Mouse (Mus musculus): ENCODE results near the gene Acaa1a. TPM values are rescaled to one million over a fixed set of nuclear protein-coding genes. Genes with fewer than 3 reads are reported as not detected.

Gene Acaa1a
- polyA plus RNA-seq, 1 experiment, result 212 TPM

GRCm38 (mm10) chr9:119313096-119313495 lies 26.4 kb upstream of the Acaa1a start:
- no peak for TF ChIP-seq POLR2A (IDR thresholded peaks at IDR 0.05; ENCODE audit: control insufficient read depth, extremely low read depth, insufficient read depth, low read length, poor library complexity)
- TF ChIP-seq CTCF (IDR thresholded peaks at IDR 0.05; ENCODE audit: borderline replicate concordance, control insufficient read depth, extremely low read depth, insufficient read depth, low read length, poor library complexity), result no peak
- Histone ChIP-seq H3K27ac (ENCODE audit: control insufficient read depth, insufficient read depth, low read length) (no peak overlapping the region), H3K4me3 (ENCODE audit: control insufficient read depth, insufficient read depth, low read length) (no peak overlapping the region), H3K4me1 (replicated peaks; ENCODE audit: control insufficient read depth, insufficient read depth, low read length) (no peaks in the 10 kb centered on the region), H3K27me3 (ENCODE audit: control insufficient read depth, insufficient read depth, low read length) (no peaks in the 10 kb centered on the region), H3K36me3 (ENCODE audit: control insufficient read depth, insufficient read depth, low read length) (no peaks in the 10 kb centered on the region)
- no peak for DNase-seq
- WGBS, result 96% methylated on average over 10 of the region's 10 CpGs

GRCm38 (mm10) chr9:119318891-119319290 lies 20.6 kb upstream of the Acaa1a start:
- no peaks in the 10 kb centered on the region for H3K36me3 ChIP-seq (ENCODE audit: control insufficient read depth, insufficient read depth, low read length)
- DNase-seq, result no peak
- TF ChIP-seq CTCF (IDR thresholded peaks at IDR 0.05; ENCODE audit: borderline replicate concordance, control insufficient read depth, extremely low read depth, insufficient read depth, low read length, poor library complexity) (no peak), POLR2A (IDR thresholded peaks at IDR 0.05; ENCODE audit: control insufficient read depth, extremely low read depth, insufficient read depth, low read length, poor library complexity) (no peak)
- H3K27ac ChIP-seq (ENCODE audit: control insufficient read depth, insufficient read depth, low read length), result no peak overlapping the region
- H3K27me3 ChIP-seq (ENCODE audit: control insufficient read depth, insufficient read depth, low read length), result no peaks in the 10 kb centered on the region
- peaks cover 9% of the 10 kb centered on the region for H3K4me1 ChIP-seq (replicated peaks; ENCODE audit: control insufficient read depth, insufficient read depth, low read length)
- 91% methylated on average over 1 of the region's 1 CpGs for WGBS
- no peak overlapping the region for H3K4me3 ChIP-seq (ENCODE audit: control insufficient read depth, insufficient read depth, low read length)

GRCm38 (mm10) chr9:119320446-119320845 lies 19.0 kb upstream of the Acaa1a start:
- no peaks in the 10 kb centered on the region for H3K27me3 ChIP-seq (ENCODE audit: control insufficient read depth, insufficient read depth, low read length)
- no peak overlapping the region for H3K27ac ChIP-seq (ENCODE audit: control insufficient read depth, insufficient read depth, low read length)
- WGBS, result 93% methylated on average over 7 of the region's 7 CpGs
- H3K36me3 ChIP-seq (ENCODE audit: control insufficient read depth, insufficient read depth, low read length), result no peaks in the 10 kb centered on the region
- peaks cover 9% of the 10 kb centered on the region for H3K4me1 ChIP-seq (replicated peaks; ENCODE audit: control insufficient read depth, insufficient read depth, low read length)
- TF ChIP-seq POLR2A (IDR thresholded peaks at IDR 0.05; ENCODE audit: control insufficient read depth, extremely low read depth, insufficient read depth, low read length, poor library complexity), result no peak
- TF ChIP-seq CTCF (IDR thresholded peaks at IDR 0.05; ENCODE audit: borderline replicate concordance, control insufficient read depth, extremely low read depth, insufficient read depth, low read length, poor library complexity), result no peak
- DNase-seq, result no peak
- no peak overlapping the region for H3K4me3 ChIP-seq (ENCODE audit: control insufficient read depth, insufficient read depth, low read length)

- TF ChIP-seq CTCF (IDR thresholded peaks at IDR 0.05; ENCODE audit: borderline replicate concordance, control insufficient read depth, extremely low read depth, insufficient read depth, low read length, poor library complexity) (no peak), POLR2A (IDR thresholded peaks at IDR 0.05; ENCODE audit: control insufficient read depth, extremely low read depth, insufficient read depth, low read length, poor library complexity) (no peak)
- DNase-seq, result no peak
- H3K27ac ChIP-seq (ENCODE audit: control insufficient read depth, insufficient read depth, low read length), result no peak overlapping the region
- H3K36me3 ChIP-seq (ENCODE audit: control insufficient read depth, insufficient read depth, low read length), result no peaks in the 10 kb centered on the region
- WGBS, result 49% methylated on average over 7 of the region's 7 CpGs
- no peaks in the 10 kb centered on the region for H3K27me3 ChIP-seq (ENCODE audit: control insufficient read depth, insufficient read depth, low read length)
- peaks cover 9% of the 10 kb centered on the region for H3K4me1 ChIP-seq (replicated peaks; ENCODE audit: control insufficient read depth, insufficient read depth, low read length)
- no peak overlapping the region for H3K4me3 ChIP-seq (ENCODE audit: control insufficient read depth, insufficient read depth, low read length)
These were observed 18.5 kb upstream of the Acaa1a start for GRCm38 (mm10) chr9:119320946-119321345.

GRCm38 (mm10) chr9:119321392-119322229 lies 17.9 kb upstream of the Acaa1a start:
- no peak for DNase-seq
- peaks cover 9% of the 10 kb centered on the region for H3K4me1 ChIP-seq (replicated peaks; ENCODE audit: control insufficient read depth, insufficient read depth, low read length)
- peak overlapping the region; percentile 52 for H3K4me3 ChIP-seq (ENCODE audit: control insufficient read depth, insufficient read depth, low read length)
- no peaks in the 10 kb centered on the region for H3K36me3 ChIP-seq (ENCODE audit: control insufficient read depth, insufficient read depth, low read length)
- no peak overlapping the region for H3K27ac ChIP-seq (ENCODE audit: control insufficient read depth, insufficient read depth, low read length)
- WGBS, result under 1% methylated on average over 59 of the region's 59 CpGs
- TF ChIP-seq CTCF (IDR thresholded peaks at IDR 0.05; ENCODE audit: borderline replicate concordance, control insufficient read depth, extremely low read depth, insufficient read depth, low read length, poor library complexity), result no peak
- TF ChIP-seq POLR2A (IDR thresholded peaks at IDR 0.05; ENCODE audit: control insufficient read depth, extremely low read depth, insufficient read depth, low read length, poor library complexity), result no peak
- H3K27me3 ChIP-seq (ENCODE audit: control insufficient read depth, insufficient read depth, low read length), result no peaks in the 10 kb centered on the region

- peak within 1 kb of the TSS; percentile 52 for H3K4me3 ChIP-seq (ENCODE audit: control insufficient read depth, insufficient read depth, low read length)
- H3K27ac ChIP-seq (ENCODE audit: control insufficient read depth, insufficient read depth, low read length), result peak within 1 kb of the TSS; percentile 83
- under 1% methylated on average over 76 of the region's 76 CpGs for WGBS
- DNase-seq, result peak; percentile 98
- peak; percentile 53 for TF ChIP-seq POLR2A (IDR thresholded peaks at IDR 0.05; ENCODE audit: control insufficient read depth, extremely low read depth, insufficient read depth, low read length, poor library complexity)
- 0 out of 2 replicates have a peak, but pooled peaks have one; percentile 42 for TF ChIP-seq CTCF (IDR thresholded peaks at IDR 0.05; ENCODE audit: borderline replicate concordance, control insufficient read depth, extremely low read depth, insufficient read depth, low read length, poor library complexity)
- H3K36me3 ChIP-seq (ENCODE audit: control insufficient read depth, insufficient read depth, low read length), result no peaks in the 10 kb centered on the region
- no peaks in the 10 kb centered on the region for H3K27me3 ChIP-seq (ENCODE audit: control insufficient read depth, insufficient read depth, low read length)
- H3K4me1 ChIP-seq (replicated peaks; ENCODE audit: control insufficient read depth, insufficient read depth, low read length), result peaks cover 9% of the 10 kb centered on the region
These were observed 16.9 kb upstream of the Acaa1a start, which contains the start of gene Oxsr1 for GRCm38 (mm10) chr9:119322289-119323259. TSS of gene Oxsr1 (minus strand) at chr9:119322427.

All from thymus, adult 2 months (tissue).